Mouse (Mus musculus): ENCODE data around the gene Pcolce. TPM values are rescaled to one million over a fixed set of nuclear protein-coding genes. Genes with fewer than 3 reads are reported as not detected.

Gene Pcolce
- polyA plus RNA-seq, 1 experiment from 2014 or later, result 9.3 TPM

DNA sequence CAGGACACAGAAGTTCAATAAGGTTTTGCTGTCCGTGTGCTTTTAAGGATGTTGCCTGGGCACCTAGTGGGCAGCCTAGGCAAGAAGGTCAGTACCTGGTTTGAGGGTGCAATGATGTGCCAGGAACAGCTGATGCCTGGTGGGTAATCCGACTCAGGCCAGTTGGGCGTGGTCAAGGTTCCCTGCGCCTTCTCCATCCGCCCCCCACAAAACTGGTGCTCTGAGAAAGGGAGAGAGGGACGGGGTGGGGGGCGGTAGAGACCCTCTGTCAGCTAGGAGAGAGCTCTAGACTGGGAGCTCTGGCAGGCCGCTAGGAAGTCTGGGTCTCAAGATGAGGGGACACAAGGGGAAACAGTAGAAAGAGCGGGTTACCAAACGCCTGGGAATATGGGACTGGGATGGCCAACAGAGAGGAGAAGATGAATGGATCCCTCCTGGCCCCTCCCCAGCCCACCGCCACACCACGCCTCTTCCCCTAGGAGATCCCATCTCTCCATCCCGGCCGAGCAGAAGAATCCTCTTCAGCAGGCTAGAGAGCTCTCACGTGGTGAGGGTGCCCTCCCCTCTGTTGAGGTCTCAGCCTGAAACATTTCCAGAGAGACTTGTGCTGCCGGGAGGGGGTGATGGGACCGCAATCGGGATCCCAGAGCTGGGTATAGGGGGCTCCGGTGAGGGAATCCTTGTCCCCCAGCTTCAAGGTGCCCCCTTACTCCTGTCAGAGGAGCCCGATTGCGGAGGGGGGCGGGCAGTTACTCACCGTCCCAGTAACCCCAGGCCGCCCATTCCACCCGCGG lies 5.5 kb downstream of the Pcolce start:
- WGBS, result 15% methylated on average over 26 of the region's 26 CpGs
- H3K4me3 ChIP-seq, result peak overlapping the region; percentile 10; the same call in 1 of the 2 replicates
- no peak overlapping the region for H3K27ac ChIP-seq (replicated peaks)
- 0 out of 2 replicates have a peak overlapping the region, but pooled peaks have one; percentile 8 for H3K9ac ChIP-seq (replicated peaks)
- peak overlapping the region; percentile 20 for H3K4me2 ChIP-seq (replicated peaks)
- H3K9me3 ChIP-seq, result no peaks in the 10 kb centered on the region
- no peak for ATAC-seq (replicated peaks)
- peaks cover 10% of the 10 kb centered on the region; the same call in 1 of the 2 replicates for H3K27me3 ChIP-seq
- H3K4me1 ChIP-seq, result no peaks in the 10 kb centered on the region; the same call in 1 of the 2 replicates
- no peaks in the 10 kb centered on the region for H3K36me3 ChIP-seq

- peak overlapping the region; percentile 99 for H3K4me2 ChIP-seq (replicated peaks)
- no peaks in the 10 kb centered on the region for H3K36me3 ChIP-seq
- peak overlapping the region; percentile 70 for H3K27ac ChIP-seq (replicated peaks)
- peak overlapping the region; percentile 51 for H3K4me3 ChIP-seq
- under 1% methylated on average over 22 of the region's 22 CpGs for WGBS
- H3K4me1 ChIP-seq, result peaks cover 30% of the 10 kb centered on the region
- peak overlapping the region; percentile 49 for H3K9ac ChIP-seq (replicated peaks)
- no peaks in the 10 kb centered on the region for H3K27me3 ChIP-seq
- H3K9me3 ChIP-seq, result no peaks in the 10 kb centered on the region
- ATAC-seq (replicated peaks), result no peak
Measured at GRCm38 (mm10) chr5:137601365-137601729, 12.2 kb downstream of the Pcolce start.

DNA sequence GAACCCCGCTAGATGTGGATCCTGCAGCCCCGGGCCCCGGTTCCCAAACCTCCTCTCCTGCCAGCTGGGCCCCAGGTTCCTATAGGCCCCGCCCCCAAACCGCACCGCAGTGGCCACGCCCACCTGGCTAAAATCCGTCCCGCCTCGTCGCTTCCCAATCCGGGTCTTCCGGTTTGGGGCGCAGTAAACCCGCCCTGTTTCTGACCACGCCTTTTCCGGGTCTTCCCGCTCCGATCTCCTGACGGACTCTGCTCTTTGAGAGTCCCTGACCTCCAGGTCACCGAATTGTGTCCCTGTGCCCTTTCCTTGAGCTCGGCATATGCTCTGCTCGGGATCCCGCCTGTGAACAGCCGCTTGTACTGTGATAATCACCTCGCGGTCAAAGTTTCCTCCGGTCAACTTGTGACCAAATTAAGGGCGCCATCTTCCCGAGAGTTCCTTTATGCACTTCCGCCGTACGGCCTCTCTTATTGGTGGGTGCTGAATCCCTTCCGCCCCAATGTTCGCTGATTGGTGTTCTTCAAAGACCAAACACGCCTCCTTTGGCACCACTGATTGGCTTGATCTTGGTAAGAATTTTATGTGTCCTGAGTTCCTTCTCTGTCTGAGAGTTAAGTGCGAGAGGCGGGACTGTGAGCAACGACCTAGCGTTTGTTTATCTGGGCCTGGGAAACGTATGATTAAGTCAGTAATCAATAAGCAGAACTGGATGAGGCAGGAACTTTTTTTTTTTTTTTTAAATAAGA lies 12.8 kb downstream of the Pcolce start, which contains the start of gene Mospd3:
Gene Mospd3, minus strand, starts transcription at position 440 of the 746 bp plus-strand sequence.
- Histone ChIP-seq H3K9me3 (no peaks in the 10 kb centered on the region), H3K4me1 (peaks cover 30% of the 10 kb centered on the region), H3K27me3 (no peaks in the 10 kb centered on the region), H3K4me3 (peak within 1 kb of the TSS; percentile 51), H3K27ac (replicated peaks) (peak within 1 kb of the TSS; percentile 70), H3K9ac (replicated peaks) (peak within 1 kb of the TSS; percentile 89), H3K4me2 (replicated peaks) (peak within 1 kb of the TSS; percentile 99), H3K36me3 (no peaks in the 10 kb centered on the region)
- under 1% methylated on average over 41 of the region's 41 CpGs for WGBS
- ATAC-seq (replicated peaks), result peak; percentile 96

DNA sequence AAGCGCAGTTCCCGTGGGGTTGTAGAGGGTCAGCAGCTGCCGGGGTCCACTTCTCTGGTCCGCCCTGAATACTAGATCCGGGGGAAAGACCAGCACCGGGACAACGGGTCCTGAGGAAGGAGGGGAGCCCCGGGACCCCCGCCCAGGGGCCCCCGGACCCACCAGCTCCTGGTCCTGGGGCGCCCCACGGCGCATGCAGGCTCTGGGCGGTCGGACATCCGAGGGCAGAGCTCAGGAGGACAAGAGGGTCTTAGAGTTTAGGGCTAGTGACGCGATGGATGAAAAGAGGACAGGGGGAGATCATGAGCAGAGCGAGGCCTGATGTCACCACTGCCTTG lies 13.3 kb downstream of the Pcolce start:
- Histone ChIP-seq H3K36me3 (no peaks in the 10 kb centered on the region), H3K4me2 (replicated peaks) (peak overlapping the region; percentile 99), H3K27ac (replicated peaks) (peak overlapping the region; percentile 70), H3K27me3 (no peaks in the 10 kb centered on the region), H3K4me1 (peaks cover 30% of the 10 kb centered on the region), H3K9me3 (no peaks in the 10 kb centered on the region), H3K9ac (replicated peaks) (peak overlapping the region; percentile 89), H3K4me3 (peak overlapping the region; percentile 51)
- 1% methylated on average over 19 of the region's 19 CpGs for WGBS
- 0 out of 2 replicates have a peak, but pooled peaks have one; percentile 30 for ATAC-seq (replicated peaks)

GRCm38 (mm10) chr5:137599600-137599999 lies 14.0 kb downstream of the Pcolce start:
- no peak for ATAC-seq (replicated peaks)
- Histone ChIP-seq H3K9me3 (no peaks in the 10 kb centered on the region), H3K36me3 (no peaks in the 10 kb centered on the region), H3K4me1 (peaks cover 30% of the 10 kb centered on the region), H3K9ac (replicated peaks) (peak overlapping the region; percentile 89), H3K27ac (replicated peaks) (no peak overlapping the region), H3K4me2 (replicated peaks) (peak overlapping the region; percentile 99), H3K4me3 (peak overlapping the region; percentile 51), H3K27me3 (no peaks in the 10 kb centered on the region)
- WGBS, result 68% methylated on average over 9 of the region's 9 CpGs

GRCm38 (mm10) chr5:137598100-137598826 lies 15.3 kb downstream of the Pcolce start:
- ATAC-seq (replicated peaks), result no peak
- peaks cover 30% of the 10 kb centered on the region for H3K4me1 ChIP-seq
- WGBS, result 84% methylated on average over 2 of the region's 2 CpGs
- H3K4me2 ChIP-seq (replicated peaks), result no peak overlapping the region
- H3K27me3 ChIP-seq, result no peaks in the 10 kb centered on the region
- H3K36me3 ChIP-seq, result no peaks in the 10 kb centered on the region
- H3K27ac ChIP-seq (replicated peaks), result no peak overlapping the region
- H3K4me3 ChIP-seq, result no peak overlapping the region
- H3K9ac ChIP-seq (replicated peaks), result no peak overlapping the region
- no peaks in the 10 kb centered on the region for H3K9me3 ChIP-seq

DNA sequence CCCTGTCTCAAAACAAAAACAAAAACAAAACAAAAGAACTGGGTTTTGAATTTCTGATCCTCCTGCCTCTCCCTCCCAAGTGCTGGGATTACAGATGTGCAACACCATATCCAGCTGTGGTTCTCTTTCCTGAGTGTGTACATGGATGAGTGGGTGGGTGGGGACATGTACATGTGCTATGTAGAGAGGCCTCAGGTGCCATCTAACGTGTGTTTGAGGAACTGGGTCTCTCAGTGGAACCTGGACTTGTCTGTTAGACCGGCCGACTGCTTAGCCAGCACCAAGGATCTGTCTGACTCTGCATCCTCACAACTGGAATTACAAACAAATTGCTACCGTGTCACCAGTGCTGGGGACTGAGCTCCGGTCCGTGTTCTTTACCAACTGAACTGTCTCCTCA lies 16.0 kb downstream of the Pcolce start:
- H3K4me3 ChIP-seq, result no peak overlapping the region
- no peak overlapping the region for H3K9ac ChIP-seq (replicated peaks)
- H3K27ac ChIP-seq (replicated peaks), result no peak overlapping the region
- WGBS, result 95% methylated on average over 6 of the region's 6 CpGs
- no peak for ATAC-seq (replicated peaks)
- no peak overlapping the region for H3K4me2 ChIP-seq (replicated peaks)
- peaks cover 28% of the 10 kb centered on the region for H3K4me1 ChIP-seq
- H3K27me3 ChIP-seq, result no peaks in the 10 kb centered on the region
- H3K9me3 ChIP-seq, result no peaks in the 10 kb centered on the region
- no peaks in the 10 kb centered on the region for H3K36me3 ChIP-seq

GRCm38 (mm10) chr5:137596601-137597261 lies 16.9 kb downstream of the Pcolce start:
- Histone ChIP-seq H3K4me1 (peaks cover 21% of the 10 kb centered on the region), H3K27me3 (no peaks in the 10 kb centered on the region), H3K4me2 (replicated peaks) (peak overlapping the region; percentile 3; the same call in 1 of the 2 replicates), H3K27ac (replicated peaks) (no peak overlapping the region), H3K9ac (replicated peaks) (no peak overlapping the region), H3K9me3 (no peaks in the 10 kb centered on the region), H3K36me3 (no peaks in the 10 kb centered on the region), H3K4me3 (0 out of 2 replicates have a peak overlapping the region, but pooled peaks have one; percentile 8)
- WGBS, result 36% methylated on average over 30 of the region's 30 CpGs
- ATAC-seq (replicated peaks), result no peak

GRCm38 (mm10) chr5:137595921-137596320 lies 17.7 kb downstream of the Pcolce start:
- no peak overlapping the region for H3K27ac ChIP-seq (replicated peaks)
- H3K4me1 ChIP-seq, result peaks cover 16% of the 10 kb centered on the region
- no peak for ATAC-seq (replicated peaks)
- no peaks in the 10 kb centered on the region for H3K36me3 ChIP-seq
- H3K9ac ChIP-seq (replicated peaks), result no peak overlapping the region
- H3K4me3 ChIP-seq, result no peak overlapping the region
- H3K4me2 ChIP-seq (replicated peaks), result no peak overlapping the region
- H3K9me3 ChIP-seq, result no peaks in the 10 kb centered on the region
- 70% methylated on average over 7 of the region's 7 CpGs for WGBS
- no peaks in the 10 kb centered on the region for H3K27me3 ChIP-seq

- no peaks in the 10 kb centered on the region for H3K36me3 ChIP-seq
- H3K9me3 ChIP-seq, result no peaks in the 10 kb centered on the region
- ATAC-seq (replicated peaks), result no peak
- no peaks in the 10 kb centered on the region for H3K4me1 ChIP-seq
- H3K27ac ChIP-seq (replicated peaks), result no peak overlapping the region
- H3K4me3 ChIP-seq, result no peak overlapping the region
- H3K4me2 ChIP-seq (replicated peaks), result no peak overlapping the region
- no peak overlapping the region for H3K9ac ChIP-seq (replicated peaks)
- H3K27me3 ChIP-seq, result no peaks in the 10 kb centered on the region
- WGBS, result 72% methylated on average over 5 of the region's 5 CpGs
Measured at GRCm38 (mm10) chr5:137590507-137590906, 23.1 kb downstream of the Pcolce start.

- 34% methylated on average over 8 of the region's 8 CpGs for WGBS
- Histone ChIP-seq H3K36me3 (no peaks in the 10 kb centered on the region), H3K9me3 (no peaks in the 10 kb centered on the region), H3K9ac (replicated peaks) (no peak overlapping the region), H3K27me3 (no peaks in the 10 kb centered on the region), H3K27ac (replicated peaks) (no peak overlapping the region), H3K4me1 (peaks cover 13% of the 10 kb centered on the region), H3K4me3 (no peak overlapping the region), H3K4me2 (replicated peaks) (no peak overlapping the region)
- no peak for ATAC-seq (replicated peaks)
Measured at GRCm38 (mm10) chr5:137584976-137585375, 28.6 kb downstream of the Pcolce start.

Measured in forebrain, embryonic 15.5 days (tissue).